Mouse (Mus musculus) heart, postnatal 14 days (tissue): ENCODE data around the gene Zfp607b. TPM values are rescaled to one million over a fixed set of nuclear protein-coding genes. Genes with fewer than 3 reads are reported as not detected.
A peak's percentile ranks its signal among the peaks of the same experiment; 100 is the strongest.

Source experiments
- DNase-seq, 2 experiments: peaks; one replicate each; pipeline ENCODE4 v3.0.0; 2021 to 2022
- intact Hi-C: fragments of 180-260 bp; cut with DNase I; formaldehyde crosslinking; loops from one replicate; pipeline ENCODE4 v1.15.1; 2025
- total RNA-seq, 2 experiments: library from RNA; stranded (reverse); gene quantifications; 2 replicates each; pipeline ENCODE4 v1.2.3; 2021

Gene Zfp607b
- total RNA-seq, 2 experiments from 2014 or later: 0.84 to 1.3 TPM

DNA sequence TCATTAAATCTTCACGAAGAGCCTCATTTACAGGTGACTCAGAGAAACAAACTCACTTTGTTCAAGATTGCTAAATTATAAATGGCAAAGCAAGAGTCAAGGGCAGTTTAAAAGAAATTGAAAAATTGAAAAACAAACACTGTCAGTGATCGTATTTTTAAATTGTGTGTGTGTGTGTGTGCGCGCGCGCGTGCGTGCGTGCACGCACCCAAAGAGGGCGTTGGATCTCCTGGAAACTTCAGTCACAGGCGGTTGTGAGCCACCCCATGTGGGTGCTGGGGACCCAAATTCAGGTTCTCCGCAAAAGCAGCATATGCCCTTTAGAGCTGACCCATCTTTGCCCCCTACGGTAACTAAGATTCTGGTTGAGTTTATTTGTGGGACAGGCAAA lies 13.9 kb upstream of the Zfp607b start:
- intact Hi-C loops: no loop called here
- DNase-seq: no peak

- intact Hi-C loops: no loop called here
- no peak for DNase-seq
Observed at GRCm38 (mm10) chr7:27683218-27683617, 5.9 kb upstream of the Zfp607b start.

DNA sequence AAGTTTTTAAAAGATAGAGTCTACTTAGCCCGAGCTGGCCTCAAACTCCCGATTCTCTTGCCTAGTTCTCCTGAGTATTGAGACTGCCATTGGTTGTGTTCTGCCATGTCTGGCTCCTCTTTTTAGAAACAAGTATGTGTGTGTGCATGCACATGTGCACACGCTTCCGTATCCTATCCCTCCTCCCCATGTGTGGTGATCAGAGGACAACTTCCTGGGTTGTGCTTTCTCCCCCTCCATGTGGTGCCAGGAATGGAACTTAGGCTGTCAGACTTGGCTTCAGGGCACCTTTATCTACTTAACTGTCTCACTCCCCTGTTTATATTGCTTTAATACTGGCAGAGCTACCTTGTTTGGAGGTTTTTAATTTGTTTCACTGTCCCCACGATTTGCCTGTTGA lies 3.9 kb upstream of the Zfp607b start:
- intact Hi-C loops: loop anchor here (1.0 to 5.0 kb wide), 5 partner anchors 9 to 348 kb away; partner anchors contain the start of genes Akt2 and Ltbp4
- no peak for DNase-seq

DNA sequence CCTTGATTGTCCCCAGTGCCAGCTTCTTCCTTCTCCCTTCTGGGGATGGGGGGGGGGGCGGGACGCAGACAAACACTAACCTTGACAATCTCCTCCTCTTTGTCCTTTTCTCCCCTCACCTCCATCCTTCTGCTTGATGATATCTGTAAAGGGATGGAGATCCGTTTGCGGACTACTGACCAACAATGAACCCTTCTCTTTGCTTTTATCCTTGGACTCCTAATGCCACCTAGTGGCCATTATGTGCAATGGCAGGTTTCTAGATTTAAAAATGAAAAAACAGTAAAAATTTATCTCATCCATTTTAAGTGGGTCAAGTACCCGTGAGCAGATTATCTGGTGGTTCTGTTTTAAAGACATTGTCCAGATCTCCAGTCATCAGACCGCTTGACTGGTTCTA lies 3.5 kb upstream of the Zfp607b start:
- intact Hi-C loops: loop anchor here (1.0 to 5.0 kb wide), 5 partner anchors 9 to 348 kb away; partner anchors contain the start of genes Akt2 and Ltbp4
- no peak for DNase-seq

DNA sequence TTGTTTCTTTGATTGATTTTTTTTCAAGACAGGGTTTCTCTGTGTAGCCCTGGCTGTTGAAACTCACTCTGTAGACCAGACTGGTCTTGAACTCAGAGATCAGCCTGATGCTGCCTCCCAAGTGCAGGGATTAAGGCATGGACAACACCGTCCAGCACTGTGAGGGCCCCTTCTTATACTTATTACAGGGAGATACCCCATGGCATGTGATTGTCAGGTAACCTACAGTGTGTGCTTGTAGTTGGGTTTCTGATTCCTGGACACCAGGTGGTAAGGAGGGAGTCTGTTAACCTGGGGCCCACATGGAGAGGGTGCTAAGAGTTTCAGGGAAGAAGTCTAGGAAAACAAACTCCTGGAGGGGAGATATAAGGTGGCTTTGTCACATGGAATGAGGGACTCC lies 2.1 kb upstream of the Zfp607b start:
- no peak for DNase-seq
- intact Hi-C loops: loop anchor here (5.0 kb wide), 3 partner anchors 95 to 350 kb away; partner anchors contain the start of genes Akt2 and Ltbp4

DNA sequence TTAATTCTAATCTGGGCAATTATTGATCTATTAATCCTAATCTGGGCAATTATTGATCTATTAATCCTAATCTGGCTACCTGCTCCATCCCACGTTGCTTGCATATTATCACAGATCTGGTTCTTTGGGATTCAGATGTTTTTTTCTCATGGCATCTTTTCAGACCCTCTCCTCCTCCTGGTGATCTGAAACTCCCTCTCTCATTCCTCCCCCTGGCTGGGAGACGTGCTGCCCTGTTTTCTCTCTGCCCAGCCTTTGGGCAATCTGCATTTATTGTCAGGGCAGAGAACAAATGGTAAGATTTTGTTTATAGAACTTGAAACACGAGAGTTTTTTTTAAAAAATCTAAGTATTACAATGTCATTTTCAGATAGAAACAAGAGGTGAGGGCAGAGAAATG lies 1.3 kb upstream of the Zfp607b start:
- intact Hi-C loops: loop anchor here (5.0 kb wide), 3 partner anchors 96 to 351 kb away; partner anchors contain the start of genes Akt2 and Ltbp4

DNA sequence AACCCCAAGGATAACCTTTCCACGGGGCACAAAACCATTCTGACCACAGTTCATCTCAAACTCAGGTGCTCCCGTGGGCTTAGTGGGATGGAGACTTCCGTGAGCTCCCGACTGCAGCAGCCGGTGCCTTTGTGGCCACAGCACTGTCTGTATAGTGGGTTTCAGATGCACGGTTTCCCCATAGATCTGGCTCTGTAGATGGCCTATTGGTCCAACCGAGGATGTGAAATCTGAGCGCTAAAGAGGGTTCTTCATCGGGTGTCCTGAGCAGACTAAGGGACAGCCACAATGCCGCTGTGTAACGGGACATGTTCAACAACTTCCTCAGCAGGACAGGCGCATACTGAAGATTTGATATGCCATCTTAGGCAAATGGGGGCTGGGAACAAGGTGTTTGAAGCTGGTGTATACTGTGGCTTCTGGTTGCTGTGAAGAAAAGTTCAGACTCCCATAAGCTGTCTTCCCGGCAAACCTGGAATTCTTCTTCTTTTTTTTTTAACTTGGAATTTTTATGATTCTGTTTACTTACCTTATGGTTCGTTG lies 823 bp upstream of the Zfp607b start:
- no peak for DNase-seq
- intact Hi-C loops: loop anchor here (5.0 kb wide), 3 partner anchors 96 to 351 kb away; partner anchors contain the start of genes Akt2 and Ltbp4

More for the DNA sequence above, 1.3 kb upstream of the Zfp607b start:
- DNase-seq: no peak

DNA sequence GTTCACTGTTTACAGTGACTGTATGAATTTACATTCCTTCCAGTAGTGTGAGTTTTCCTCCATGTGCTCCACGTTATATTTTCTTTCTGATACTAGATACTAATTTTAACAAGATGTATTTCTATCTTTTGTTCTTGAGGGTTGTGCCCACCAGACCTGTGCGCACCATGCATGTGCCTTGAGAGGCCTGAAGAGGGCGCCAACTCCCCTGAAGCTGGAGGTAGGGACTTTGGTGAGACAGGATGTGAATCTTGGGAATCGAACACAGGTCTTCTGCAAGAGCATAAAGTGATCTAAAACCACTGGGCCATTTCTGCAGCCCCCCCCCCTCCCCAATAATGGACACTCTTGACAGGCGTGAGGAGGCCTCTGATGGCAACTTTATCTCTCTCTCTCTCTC lies 1.9 kb downstream of the Zfp607b start:
- DNase-seq: peak in 1 of 2 experiments; percentile 40
- intact Hi-C loops: loop anchor here (2.0 to 5.0 kb wide), 2 partner anchors 38 to 111 kb away; no protein-coding TSS in a partner anchor

GRCm38 (mm10) chr7:27696711-27697110 lies 7.6 kb downstream of the Zfp607b start:
- DNase-seq: no peak
- intact Hi-C loops: no loop called here

GRCm38 (mm10) chr7:27710402-27710801 lies 21.3 kb downstream of the Zfp607b start:
- no peak for DNase-seq
- intact Hi-C loops: no loop called here

- DNase-seq: no peak
- intact Hi-C loops: no loop called here
Observed at GRCm38 (mm10) chr7:27721951-27722350, 32.8 kb downstream of the Zfp607b start.

GRCm38 (mm10) chr7:27725566-27726538 lies 36.7 kb downstream of the Zfp607b start:
- peak; percentile 16 to 44 for DNase-seq
- intact Hi-C loops: loop anchor here (5.0 kb wide), 1 partner anchor 74 kb away; the partner anchor contains the start of gene Ttc9b

DNA sequence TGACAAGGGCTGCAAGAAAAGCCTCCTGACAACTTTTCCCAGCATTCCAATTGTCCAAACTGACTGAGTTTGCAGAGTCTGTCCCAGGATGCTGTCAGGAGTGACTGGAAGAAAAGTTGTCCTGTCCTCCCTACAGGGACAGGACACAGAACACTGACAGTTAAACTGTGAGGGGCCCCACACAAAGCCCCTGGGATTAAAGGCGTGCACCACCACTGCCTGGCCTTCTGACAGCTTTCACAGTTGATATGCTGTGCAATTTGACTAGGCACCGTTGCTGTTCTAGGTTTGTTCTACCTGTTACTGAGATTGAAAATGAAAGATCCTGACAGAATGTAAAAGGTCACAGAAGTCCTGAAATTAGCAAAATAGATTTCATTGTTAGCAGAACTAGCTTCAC lies 38.3 kb downstream of the Zfp607b start:
- no peak for DNase-seq
- intact Hi-C loops: loop anchor here (5.0 kb wide), 1 partner anchor 75 kb away; the partner anchor contains the start of gene Ttc9b

- intact Hi-C loops: no loop called here
- peak; percentile 80 to 87 for DNase-seq
Observed at GRCm38 (mm10) chr7:27731281-27731883, 42.2 kb downstream of the Zfp607b start, which contains the start of gene Zfp60. Gene Zfp60, plus strand, starts transcription at chr7:27731389.

GRCm38 (mm10) chr7:27731946-27732345 lies 42.8 kb downstream of the Zfp607b start:
- DNase-seq: no peak
- intact Hi-C loops: no loop called here

GRCm38 (mm10) chr7:27732508-27732907 lies 43.4 kb downstream of the Zfp607b start:
- no peak for DNase-seq
- intact Hi-C loops: no loop called here

DNA sequence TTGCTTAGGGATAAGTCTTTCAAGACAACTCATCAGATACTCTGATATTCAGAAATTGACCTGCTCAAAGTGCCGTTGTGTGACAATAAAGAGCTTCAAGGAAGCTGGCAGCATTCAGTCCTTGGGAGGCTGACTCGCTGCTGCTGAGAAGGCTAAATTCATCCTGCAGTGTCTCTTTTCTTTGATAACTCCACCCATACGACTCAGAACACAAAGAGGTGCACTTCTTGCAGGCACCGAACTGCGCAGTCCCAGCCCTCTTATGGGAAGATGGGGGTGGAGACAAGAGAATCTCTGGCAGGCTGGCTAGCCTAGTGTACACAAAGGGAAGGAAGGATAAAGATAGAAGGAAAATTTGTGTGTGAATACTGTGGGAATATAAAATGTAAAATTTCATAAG lies 46.3 kb downstream of the Zfp607b start:
- intact Hi-C loops: no loop called here
- DNase-seq: no peak
